Mouse (Mus musculus) bone marrow, adult 2 months (tissue): ENCODE results near the gene Gm15446. TPM values are rescaled to one million over a fixed set of nuclear protein-coding genes. Genes with fewer than 3 reads are reported as not detected.
"Not testable (repeated sequence)": the region's sequence is repeated elsewhere in the genome, so short reads cannot be mapped to it uniquely, and the experiment has no call there.

Experiments used
- H3K27ac ChIP-seq: fragments of 200-500 bp; 2 replicates; pipeline ENCODE4 v1.5.1; 2012; ENCODE audit warnings: low read depth, mild to moderate bottlenecking, control low read depth, inconsistent platforms, low read length; ENCODE audit not compliant: control insufficient read depth, poor library complexity, insufficient read depth
- H3K4me1 ChIP-seq: fragments of 200-500 bp; 2 replicates; pipeline ENCODE4 v1.6.1; 2011; ENCODE audit warnings: low read length; ENCODE audit not compliant: control insufficient read depth, insufficient read depth
- H3K4me3 ChIP-seq: fragments of 200-500 bp; replicated peaks from 2 replicates; pipeline ENCODE3; 2011; ENCODE audit warnings: mild to moderate bottlenecking, low read depth, low read length, control low read depth; ENCODE audit not compliant: control insufficient read depth
- CTCF ChIP-seq: fragments of 200-500 bp; IDR thresholded peaks from 2 replicates; pipeline ENCODE4 v1.5.1; 2011; ENCODE audit warnings: low read length, control low read depth; ENCODE audit not compliant: control insufficient read depth, insufficient read depth
- POLR2A ChIP-seq: fragments of 200-500 bp; IDR thresholded peaks from 2 replicates; pipeline ENCODE4 v1.6.1; 2011; ENCODE audit warnings: low read depth, mild to moderate bottlenecking, control low read depth, low read length, borderline replicate concordance; ENCODE audit not compliant: control insufficient read depth
- WGBS: fragments of 180-500 bp; shearing (Covaris S2); methylation state at CpG from one replicate; pipeline ENCODE4 v1.1.7; 2018; 5-methylcytosine and 5-hydroxymethylcytosine counted together
- polyA plus RNA-seq: library from polyadenylated mRNA; stranded (reverse); fragments of >200 nt; gene quantifications from 2 replicates; pipeline ENCODE4 v1.2.4, GENCODE M21; 2011; ENCODE audit warnings: low replicate concordance; ENCODE audit not compliant: missing spikeins, insufficient read depth, insufficient read length

Gm15446 gene
- 1.2 TPM in 2 replicates for polyA plus RNA-seq

- not testable (repeated sequence) for H3K27ac ChIP-seq, H3K4me1 ChIP-seq
- H3K4me3 ChIP-seq = peak within 1 kb of the TSS; percentile 82
- WGBS = 1% methylated on average over 22 of the region's 22 CpGs
Measured at GRCm38 (mm10) chr5:109923261-109924071, at the start of gene Gm15446. Gene Gm15446 (plus strand): TSS chr5:109923400.

- H3K4me1 ChIP-seq, H3K4me3 ChIP-seq, H3K27ac ChIP-seq: not testable (repeated sequence)
- WGBS = 17% methylated on average over 2 of the region's 2 CpGs
Measured at GRCm38 (mm10) chr5:109924129-109924528, 929 bp downstream of the Gm15446 start.

- no peak overlapping the region for H3K27ac ChIP-seq
- no peak overlapping the region for H3K4me3 ChIP-seq
- peaks cover 1% of the 10 kb centered on the region; the same call in 1 of the 2 replicates for H3K4me1 ChIP-seq
- TF ChIP-seq CTCF (no peak), POLR2A (no peak)
Measured at GRCm38 (mm10) chr5:109924936-109925335, 1.7 kb downstream of the Gm15446 start.

GRCm38 (mm10) chr5:109950281-109950680, 27.1 kb downstream of the Gm15446 start:
- no CpG with 5 or more reads among the region's 1 CpGs for WGBS
- Histone ChIP-seq H3K4me3 (no peak overlapping the region), H3K4me1 (no peaks in the 10 kb centered on the region), H3K27ac (no peak overlapping the region)
- TF ChIP-seq POLR2A (no peak), CTCF (no peak)

- WGBS = no CpG with 5 or more reads among the region's 2 CpGs
- H3K4me1 ChIP-seq, H3K4me3 ChIP-seq, H3K27ac ChIP-seq: not testable (repeated sequence)
Measured at GRCm38 (mm10) chr5:109980743-109981142, 57.5 kb downstream of the Gm15446 start.

Other genes starting within 250 kb of the Gm15446 start
- gene 5430403G16Rik, start 232.4 kb upstream of the Gm15446 start, polyA plus RNA-seq = 0.59 and 0.72 TPM in 2 replicates
- 0.97 and 6.3 TPM in 2 replicates for gene 4930522L14Rik, start 171.5 kb upstream of the Gm15446 start, polyA plus RNA-seq
- gene Zfp932, start 73.1 kb downstream of the Gm15446 start, polyA plus RNA-seq = 6.3 and 11.5 TPM in 2 replicates
- gene Gm17655, start 149.1 kb downstream of the Gm15446 start, polyA plus RNA-seq = 0.54 TPM in 1 of 2 replicates, not detected in the other
- gene Gm35315, start 171.0 kb downstream of the Gm15446 start, polyA plus RNA-seq = 0.45 TPM in 1 of 2 replicates, not detected in the other
- gene Plcxd1, start 176.6 kb downstream of the Gm15446 start, polyA plus RNA-seq = not detected in 2 replicates
- gene Gtpbp6, start 184.8 kb downstream of the Gm15446 start, polyA plus RNA-seq = 30.6 and 70.2 TPM in 2 replicates
- 1.5 and 3.3 TPM in 2 replicates for gene Zfp605, start 186.7 kb downstream of the Gm15446 start, polyA plus RNA-seq
- 26.9 and 42.5 TPM in 2 replicates for gene Chfr, start 212.4 kb downstream of the Gm15446 start, polyA plus RNA-seq